Mouse (Mus musculus): ENCODE results near the gene Wapl. TPM values are rescaled to one million over a fixed set of nuclear protein-coding genes. Genes with fewer than 3 reads are reported as not detected.

Wapl gene
- total RNA-seq, 2 experiments from 2014 or later: 152 to 291 TPM

- no peak for ATAC-seq (replicated peaks; ENCODE audit: low FRiP score, poor library complexity, severe bottlenecking)
These were observed 7.1 kb downstream of the Wapl start for GRCm38 (mm10) chr14:34680815-34681214.

DNA sequence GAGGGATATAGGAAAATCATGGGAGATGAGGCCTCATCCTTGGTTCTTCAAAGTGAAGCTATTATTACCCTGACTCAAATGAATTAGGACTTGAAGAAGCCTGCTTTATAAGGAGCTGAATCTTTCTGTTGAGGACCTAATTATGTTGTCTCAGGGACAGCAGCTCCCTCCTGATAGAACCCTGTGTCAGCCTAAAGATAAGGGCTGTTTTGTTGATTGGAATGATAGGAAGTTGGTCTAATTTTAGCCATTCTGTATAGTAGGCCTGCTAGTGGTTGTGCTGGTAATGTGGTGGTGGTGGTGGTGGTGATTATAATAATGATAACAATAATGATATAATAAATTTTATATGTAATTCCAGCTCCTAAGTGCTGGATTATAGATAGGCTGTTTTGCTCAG, 11.3 kb downstream of the Wapl start:
- ATAC-seq (replicated peaks; ENCODE audit: low FRiP score, poor library complexity, severe bottlenecking): no peak

GRCm38 (mm10) chr14:34693970-34694369, 20.2 kb downstream of the Wapl start:
- peak; percentile 28; the same call in 1 of the 2 replicates for ATAC-seq (replicated peaks; ENCODE audit: low FRiP score, poor library complexity, severe bottlenecking)

DNA sequence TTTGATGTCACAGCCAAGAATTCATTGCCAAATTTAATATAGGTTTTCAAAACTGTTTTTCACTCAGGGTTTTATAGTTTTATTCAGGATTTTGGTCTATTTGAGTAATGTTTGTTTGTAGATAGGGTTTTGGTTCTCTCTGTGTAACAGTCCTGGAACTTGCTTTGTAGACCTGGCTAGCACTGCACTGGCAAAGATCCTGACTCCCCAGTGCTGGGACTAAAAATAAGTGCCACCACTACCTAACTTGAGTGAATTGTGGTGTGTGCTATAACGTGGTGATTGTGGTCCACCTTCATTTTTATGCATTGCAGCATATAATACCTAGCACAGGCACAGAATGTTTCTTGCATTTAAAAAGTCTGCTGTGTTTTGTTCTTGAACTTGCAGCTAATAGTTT, 23.6 kb downstream of the Wapl start:
- no peak for ATAC-seq (replicated peaks; ENCODE audit: low FRiP score, poor library complexity, severe bottlenecking)

DNA sequence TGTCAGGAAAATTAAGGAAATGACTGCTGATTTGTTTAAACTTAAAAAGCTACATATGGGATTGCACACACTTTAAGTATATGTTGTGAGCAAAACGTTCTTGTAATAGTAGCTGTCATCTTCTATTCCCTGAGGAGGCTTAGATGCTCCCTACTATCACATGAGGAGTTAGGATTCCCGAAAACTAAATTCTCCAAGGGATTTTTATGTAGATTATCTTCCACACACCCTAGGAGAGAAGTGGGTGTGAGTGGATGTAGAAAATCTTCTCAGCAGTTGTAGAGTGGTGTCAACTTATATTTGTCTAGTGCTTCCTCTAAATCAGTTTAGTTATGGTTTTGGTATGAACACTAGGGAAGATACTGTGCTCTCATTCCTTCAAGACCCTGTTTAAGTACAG, 36.5 kb downstream of the Wapl start:
- no peak for ATAC-seq (replicated peaks; ENCODE audit: low FRiP score, poor library complexity, severe bottlenecking)

DNA sequence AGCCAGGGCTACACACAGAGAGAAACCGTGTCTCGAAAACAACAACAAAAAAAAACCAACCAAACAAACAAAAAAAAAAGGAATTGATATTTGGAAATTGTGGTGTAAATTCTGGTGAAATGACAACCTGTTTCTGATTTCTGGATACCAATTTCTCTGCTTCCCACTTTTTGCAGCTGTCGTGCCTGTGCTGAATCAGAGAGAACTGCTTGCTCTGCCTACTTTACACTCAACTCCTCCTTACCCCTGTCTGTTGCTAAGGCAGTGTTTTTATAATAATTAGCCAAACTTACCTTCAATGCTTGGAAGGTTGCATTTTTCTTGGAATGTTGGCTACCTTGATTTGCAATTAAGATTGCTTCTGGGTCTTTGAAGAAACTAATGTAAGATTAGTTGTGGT, 38.3 kb downstream of the Wapl start:
- ATAC-seq (replicated peaks; ENCODE audit: low FRiP score, poor library complexity, severe bottlenecking): no peak

DNA sequence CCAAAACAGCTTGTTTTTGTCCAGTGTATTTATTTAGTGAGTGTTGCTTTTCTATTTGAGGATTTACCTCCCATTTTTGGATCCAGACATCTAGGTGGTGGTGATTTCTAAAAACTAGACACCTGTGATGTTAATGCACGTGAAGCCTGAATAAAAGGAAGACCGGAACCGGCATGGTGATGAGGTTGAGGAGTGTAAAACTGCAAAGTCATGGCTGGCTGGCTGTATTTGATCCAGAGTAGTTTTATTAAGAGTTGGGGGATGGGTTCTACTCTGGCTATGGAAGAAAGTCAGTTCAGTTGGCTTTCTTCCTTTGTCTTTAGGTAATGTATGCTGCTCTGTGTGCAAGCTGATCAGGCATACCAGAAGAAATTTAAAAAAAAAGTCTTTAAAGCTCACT, 39.1 kb downstream of the Wapl start:
- ATAC-seq (replicated peaks; ENCODE audit: low FRiP score, poor library complexity, severe bottlenecking): peak; percentile 78

DNA sequence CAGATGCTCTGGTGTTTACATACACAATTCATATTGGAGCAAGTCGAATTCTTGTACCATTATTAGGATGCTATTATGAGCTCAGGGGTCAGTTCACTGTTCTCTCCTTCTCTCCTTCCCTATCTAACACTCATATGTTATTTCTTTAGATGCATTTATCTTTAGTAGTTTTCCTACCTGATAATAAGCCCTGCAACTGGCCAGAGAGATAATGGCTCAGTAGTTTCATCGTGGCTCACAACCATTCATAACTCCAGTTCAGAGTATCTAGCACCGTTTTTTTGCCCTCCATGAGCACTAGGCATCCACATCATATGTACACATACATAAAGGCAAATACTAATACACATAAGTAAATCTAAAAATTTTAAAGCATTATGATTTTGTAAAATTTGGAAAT, 44.4 kb downstream of the Wapl start:
- ATAC-seq (replicated peaks; ENCODE audit: low FRiP score, poor library complexity, severe bottlenecking): no peak

DNA sequence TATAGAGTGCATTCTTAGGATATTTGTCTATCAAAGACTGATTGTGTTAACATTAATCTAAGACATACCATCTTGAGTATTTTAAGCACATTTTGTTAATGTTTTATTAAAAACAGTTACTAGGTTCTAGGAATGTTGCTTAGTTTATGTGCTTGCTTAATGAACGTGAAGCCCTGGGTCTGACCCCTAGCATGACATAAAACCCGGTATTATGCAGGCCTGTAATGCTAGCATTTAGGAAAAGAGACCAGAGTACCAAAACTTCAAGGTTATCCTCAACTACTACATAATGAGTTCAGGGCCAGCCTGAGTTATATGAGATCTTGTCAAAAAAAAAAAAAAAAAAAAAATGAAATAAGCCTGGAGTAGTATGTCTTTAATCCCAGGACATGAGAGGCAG, 54.0 kb downstream of the Wapl start:
- ATAC-seq (replicated peaks; ENCODE audit: low FRiP score, poor library complexity, severe bottlenecking): no peak

DNA sequence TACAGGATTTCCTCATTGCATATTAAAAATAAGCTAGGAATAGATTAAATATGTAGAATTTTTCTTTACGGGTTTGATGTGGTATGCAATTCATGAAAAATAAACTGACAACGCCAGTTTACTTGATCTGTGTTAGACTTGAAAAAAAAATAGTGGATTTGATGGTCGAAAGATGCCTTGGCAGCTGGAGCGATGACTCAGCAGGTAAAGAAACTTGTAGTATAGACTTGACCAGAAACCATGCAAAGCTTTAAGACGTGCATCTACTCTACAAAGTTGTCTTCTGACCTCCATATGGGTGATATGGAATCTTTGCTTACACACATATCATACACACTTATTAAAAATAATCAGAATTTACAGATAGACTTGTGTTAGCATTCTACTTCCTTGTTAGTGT, 61.7 kb downstream of the Wapl start:
- ATAC-seq (replicated peaks; ENCODE audit: low FRiP score, poor library complexity, severe bottlenecking): no peak

DNA sequence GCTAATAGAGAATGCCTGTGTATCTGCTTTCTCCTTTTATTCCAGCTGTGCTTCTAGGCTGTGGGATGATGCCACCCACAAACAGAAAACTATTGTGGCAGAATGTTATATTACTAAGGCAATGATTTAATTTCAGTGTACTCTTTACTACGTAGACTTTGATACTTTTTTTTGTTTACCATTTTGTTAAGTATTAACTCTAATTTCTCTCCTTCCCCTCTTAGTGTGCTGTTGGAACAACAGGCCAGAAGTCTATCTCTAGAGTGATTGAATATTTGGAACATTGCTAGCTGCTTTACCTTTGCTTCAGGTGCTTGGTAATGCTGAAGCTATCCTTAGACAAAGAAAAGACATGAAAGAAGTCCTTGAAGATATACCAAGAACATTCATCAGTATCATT, 71.7 kb downstream of the Wapl start:
- ATAC-seq (replicated peaks; ENCODE audit: low FRiP score, poor library complexity, severe bottlenecking): no peak

DNA sequence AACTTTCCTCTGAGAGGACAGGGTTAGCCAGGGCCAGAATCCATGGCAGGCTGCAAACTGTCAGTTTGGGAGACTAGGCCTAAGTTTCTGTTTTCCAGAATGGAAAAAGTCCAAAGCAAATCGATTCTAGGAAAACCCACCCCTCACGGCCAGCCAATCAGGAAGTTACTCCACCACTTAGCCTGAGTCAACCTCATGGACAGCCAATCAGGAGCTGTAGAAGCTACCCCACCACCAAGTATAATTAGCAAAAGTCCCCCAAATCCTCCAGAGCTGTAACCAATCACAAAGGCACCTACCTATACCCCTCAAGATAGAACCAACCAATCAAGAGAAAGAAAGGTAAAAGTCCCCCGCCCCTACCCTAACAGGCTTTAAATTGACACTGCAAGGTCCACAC, 82.0 kb downstream of the Wapl start:
- ATAC-seq (replicated peaks; ENCODE audit: low FRiP score, poor library complexity, severe bottlenecking): no peak

GRCm38 (mm10) chr14:34759938-34760337, 86.2 kb downstream of the Wapl start:
- ATAC-seq (replicated peaks; ENCODE audit: low FRiP score, poor library complexity, severe bottlenecking): no peak

DNA sequence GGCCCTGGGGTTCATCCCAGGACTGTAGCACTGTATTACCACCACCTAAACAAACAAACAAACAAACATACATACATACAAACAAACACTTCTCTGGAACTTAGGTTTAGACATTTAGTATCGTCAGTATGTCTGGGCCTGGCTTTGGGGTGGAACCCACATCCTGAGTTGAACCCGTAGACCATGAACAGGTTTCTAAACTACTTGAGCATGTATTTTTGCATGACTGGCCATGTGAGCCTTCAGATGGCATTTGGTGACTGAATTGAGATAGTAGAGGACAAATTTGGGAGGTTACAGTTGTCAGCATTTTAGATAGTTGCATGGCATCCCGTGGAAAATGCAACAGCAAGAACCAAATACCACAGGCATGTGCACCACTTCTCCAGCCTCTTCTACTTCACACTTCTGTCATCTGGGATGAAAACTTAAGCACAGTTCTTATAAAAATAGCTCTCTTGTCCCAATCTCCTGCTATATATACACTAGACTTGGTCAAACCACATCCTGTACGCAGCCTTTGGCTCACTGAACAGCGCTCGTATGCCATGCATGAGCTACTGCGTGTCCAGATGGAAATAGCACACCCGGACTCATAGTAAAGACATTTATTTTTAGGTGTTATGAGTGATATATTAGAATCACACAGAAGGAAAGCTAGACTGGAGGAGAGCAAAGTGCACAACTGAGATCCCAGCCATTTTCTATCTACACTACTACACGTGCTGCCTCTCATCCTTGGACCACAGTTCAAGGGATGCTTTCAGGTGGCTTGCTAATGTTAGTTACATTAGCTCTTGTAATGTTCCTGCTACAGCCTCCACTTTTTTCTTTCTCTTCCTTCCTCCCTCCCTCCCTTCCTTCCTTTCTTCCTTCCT, 87.6 kb downstream of the Wapl start:
- no peak for ATAC-seq (replicated peaks; ENCODE audit: low FRiP score, poor library complexity, severe bottlenecking)

DNA sequence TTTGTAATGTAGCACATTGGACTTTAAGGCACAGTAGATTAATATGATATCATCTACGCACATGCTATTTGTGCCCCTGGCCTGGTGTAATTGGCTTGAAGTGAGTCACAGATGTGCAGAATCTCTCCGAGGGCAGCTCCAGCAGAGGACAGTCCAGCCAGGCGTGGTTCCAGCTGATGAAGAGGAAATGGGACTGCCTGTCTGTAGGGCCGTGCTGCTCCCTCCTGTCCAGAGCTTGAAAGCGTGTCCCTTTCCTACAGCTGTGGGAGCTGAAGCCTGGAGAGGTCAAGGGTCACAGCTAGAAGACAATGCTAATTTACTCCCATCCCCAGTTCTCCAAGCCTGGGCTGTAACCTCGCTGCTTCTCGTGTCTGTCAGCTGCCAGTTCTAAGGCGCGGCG, 89.0 kb downstream of the Wapl start:
- ATAC-seq (replicated peaks; ENCODE audit: low FRiP score, poor library complexity, severe bottlenecking): no peak

DNA sequence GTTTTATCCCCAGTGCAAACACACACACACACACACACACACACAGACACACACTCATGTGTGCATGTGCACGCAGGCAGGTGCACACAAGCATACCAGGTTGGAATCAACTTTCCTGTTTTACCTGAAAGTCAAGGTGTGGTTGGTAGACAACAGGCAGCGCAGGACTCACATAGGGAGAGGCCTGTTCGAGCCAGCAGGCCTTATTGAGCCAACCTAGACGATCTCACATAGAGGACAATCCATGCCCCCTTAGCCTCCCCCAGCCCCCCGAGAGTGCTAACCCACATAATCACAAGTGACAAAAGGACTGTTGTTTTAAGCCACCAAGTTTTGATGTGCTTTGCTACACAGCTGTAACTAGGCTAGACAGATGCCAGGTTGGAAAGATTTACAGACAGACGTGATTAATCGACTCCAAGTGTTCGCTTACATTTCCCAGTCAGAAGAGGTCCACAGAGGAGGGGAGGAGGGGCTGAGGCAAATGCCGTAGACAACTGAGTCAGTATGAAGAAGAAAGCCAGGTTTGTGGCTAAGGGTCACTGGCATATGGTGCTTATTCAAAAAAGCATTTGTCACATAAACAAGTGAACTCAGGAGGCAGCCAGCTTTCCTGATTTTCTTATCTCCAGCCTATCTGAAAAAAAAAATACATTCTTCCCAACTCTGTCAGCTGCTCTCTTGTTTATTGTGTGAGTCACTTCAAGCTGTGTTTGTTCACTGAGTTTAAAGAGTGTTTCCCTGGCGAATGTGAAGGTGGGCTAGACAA, 90.2 kb downstream of the Wapl start:
- ATAC-seq (replicated peaks; ENCODE audit: low FRiP score, poor library complexity, severe bottlenecking): no peak

GRCm38 (mm10) chr14:34764908-34765307, 91.2 kb downstream of the Wapl start:
- no peak for ATAC-seq (replicated peaks; ENCODE audit: low FRiP score, poor library complexity, severe bottlenecking)

DNA sequence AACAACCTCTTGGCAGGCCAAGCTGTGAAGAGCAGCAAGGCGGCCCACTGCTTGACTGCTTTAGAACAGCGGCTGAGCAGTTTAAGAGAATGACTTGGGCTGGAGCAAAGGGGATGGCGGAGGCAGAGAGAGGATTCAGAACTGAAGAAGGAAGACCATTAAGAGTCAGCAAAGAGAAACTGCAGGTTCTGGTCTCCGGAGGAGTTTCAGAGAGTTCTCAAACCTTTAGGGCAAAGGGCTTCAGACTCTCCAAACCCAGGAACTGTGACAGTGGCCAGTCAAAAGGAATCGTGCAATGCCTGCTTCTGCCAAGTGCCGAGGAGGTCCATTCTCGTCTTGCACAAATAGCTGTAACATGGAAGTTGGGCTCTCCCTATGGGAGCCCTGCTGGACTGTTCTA, 91.7 kb downstream of the Wapl start:
- no peak for ATAC-seq (replicated peaks; ENCODE audit: low FRiP score, poor library complexity, severe bottlenecking)

GRCm38 (mm10) chr14:34766181-34766580, 92.5 kb downstream of the Wapl start:
- no peak for ATAC-seq (replicated peaks; ENCODE audit: low FRiP score, poor library complexity, severe bottlenecking)

DNA sequence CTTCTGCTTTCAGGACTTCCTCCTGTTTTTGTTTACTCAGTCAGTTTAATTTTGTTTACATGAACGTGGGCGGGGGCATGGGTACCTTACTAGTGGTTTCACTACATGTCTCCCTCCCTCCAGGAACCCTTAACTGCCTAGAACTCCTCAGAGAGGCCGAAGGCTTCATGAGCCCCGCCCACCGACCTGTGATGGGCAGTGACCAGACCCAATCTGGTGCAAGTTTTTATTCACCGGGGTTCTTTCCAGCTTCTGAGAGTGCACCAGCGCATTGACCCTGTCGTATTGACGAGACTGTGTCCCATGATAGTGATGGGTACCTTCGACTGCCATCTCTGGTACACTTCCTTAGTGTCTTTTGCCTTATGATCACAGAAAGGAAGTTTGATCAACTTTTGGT, 94.6 kb downstream of the Wapl start:
- ATAC-seq (replicated peaks; ENCODE audit: low FRiP score, poor library complexity, severe bottlenecking): peak; percentile 73

DNA sequence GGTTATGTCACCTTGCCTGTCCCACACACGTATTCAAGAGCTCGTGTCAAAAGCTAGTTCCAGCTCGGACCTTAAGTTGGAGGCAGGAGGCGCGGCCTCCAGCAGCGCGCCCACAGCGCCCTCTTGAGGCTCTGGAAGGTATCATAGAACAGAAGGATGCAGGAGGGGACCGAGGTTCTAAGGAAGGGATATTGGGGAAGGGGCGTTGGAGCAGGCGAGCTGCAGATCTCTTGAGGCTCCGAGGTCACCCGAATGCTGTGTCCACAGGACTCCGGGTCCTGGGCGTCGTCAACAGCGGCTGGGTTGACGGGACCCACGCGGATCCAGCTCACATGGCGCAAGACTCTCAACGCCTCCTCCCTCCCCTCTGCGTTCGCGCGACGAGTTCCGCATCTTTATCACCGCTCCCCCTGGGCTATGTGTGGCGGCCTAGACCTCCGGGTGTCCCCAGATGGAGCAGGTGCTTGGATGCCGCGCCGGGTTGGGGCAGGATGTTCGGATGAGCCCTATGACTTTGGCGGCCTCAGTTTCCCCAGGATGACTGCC, 95.4 kb downstream of the Wapl start:
- ATAC-seq (replicated peaks; ENCODE audit: low FRiP score, poor library complexity, severe bottlenecking): peak; percentile 86
